Mouse (Mus musculus) liver, adult 2 months (tissue): ENCODE results near the gene Olfr62. TPM values are rescaled to one million over a fixed set of nuclear protein-coding genes. Genes with fewer than 3 reads are reported as not detected.

Source experiments
- DNase-seq: peaks from one replicate; pipeline ENCODE4 v3.0.0-alpha.2; 2011; ENCODE audit warnings: low read depth, low spot score; ENCODE audit errors: extremely low read depth
- H3K27ac ChIP-seq: fragments of 200-500 bp; replicated peaks from 2 replicates; pipeline ENCODE4 v1.5.1; 2012; ENCODE audit warnings: low read depth, mild to moderate bottlenecking, control low read depth, inconsistent platforms, low read length; ENCODE audit not compliant: insufficient read depth
- H3K27me3 ChIP-seq: fragments of 200-500 bp; 2 replicates; pipeline ENCODE4 v1.6.1; 2012; ENCODE audit warnings: mild to moderate bottlenecking, moderate library complexity, low read length, inconsistent platforms; ENCODE audit not compliant: control insufficient read depth, insufficient read depth
- H3K36me3 ChIP-seq: fragments of 200-500 bp; 2 replicates; pipeline ENCODE4 v1.6.1; 2012; ENCODE audit warnings: low read length, inconsistent platforms; ENCODE audit not compliant: control insufficient read depth, insufficient read depth
- H3K4me1 ChIP-seq: fragments of 200-500 bp; 2 replicates; pipeline ENCODE4 v1.6.1; 2011; ENCODE audit warnings: low read length; ENCODE audit not compliant: control insufficient read depth, insufficient read depth
- H3K4me3 ChIP-seq: fragments of 200-500 bp; 2 replicates; pipeline ENCODE4 v1.5.1; 2011; ENCODE audit warnings: low read depth, mild to moderate bottlenecking, control low read depth, low read length, moderate library complexity; ENCODE audit not compliant: insufficient read depth
- H3K79me2 ChIP-seq: fragments of 200-500 bp; 2 replicates; pipeline ENCODE4 v1.6.1; 2012; ENCODE audit warnings: inconsistent platforms, mild to moderate bottlenecking, low read length, moderate library complexity; ENCODE audit not compliant: control insufficient read depth, insufficient read depth
- H3K9ac ChIP-seq: fragments of 200-500 bp; 2 replicates; pipeline ENCODE4 v1.6.1; 2012; ENCODE audit warnings: low read depth, mild to moderate bottlenecking, control low read depth, inconsistent platforms, low read length
- CTCF ChIP-seq: fragments of 200-500 bp; IDR thresholded peaks from 2 replicates; pipeline ENCODE4 v1.5.1; 2011; ENCODE audit warnings: low read depth, low read length, control low read depth
- POLR2A ChIP-seq: fragments of 200-500 bp; IDR thresholded peaks from 2 replicates; pipeline ENCODE4 v1.6.1; 2011; ENCODE audit warnings: low read length, control low read depth; ENCODE audit not compliant: insufficient read depth; ENCODE audit errors: extremely low read depth
- WGBS: fragments of 180-500 bp; shearing (Covaris S2); methylation state at CpG from one replicate; pipeline ENCODE4 v1.1.7; 2018; 5-methylcytosine and 5-hydroxymethylcytosine counted together
- polyA plus RNA-seq: library from polyadenylated mRNA; depleted of rRNA; stranded (reverse); fragments of >200 nt; gene quantifications from 2 replicates; pipeline ENCODE4 v1.2.3, GENCODE M21; 2012; rRNA removed
- total RNA-seq: library from RNA; depleted of rRNA; stranded (reverse); fragments of >200 nt; gene quantifications from 2 replicates; pipeline ENCODE4 v1.2.3, GENCODE M21; 2014; rRNA removed

The Olfr62 gene
- total RNA-seq (not detected in 2 replicates), polyA plus RNA-seq (not detected in 2 replicates)

DNA sequence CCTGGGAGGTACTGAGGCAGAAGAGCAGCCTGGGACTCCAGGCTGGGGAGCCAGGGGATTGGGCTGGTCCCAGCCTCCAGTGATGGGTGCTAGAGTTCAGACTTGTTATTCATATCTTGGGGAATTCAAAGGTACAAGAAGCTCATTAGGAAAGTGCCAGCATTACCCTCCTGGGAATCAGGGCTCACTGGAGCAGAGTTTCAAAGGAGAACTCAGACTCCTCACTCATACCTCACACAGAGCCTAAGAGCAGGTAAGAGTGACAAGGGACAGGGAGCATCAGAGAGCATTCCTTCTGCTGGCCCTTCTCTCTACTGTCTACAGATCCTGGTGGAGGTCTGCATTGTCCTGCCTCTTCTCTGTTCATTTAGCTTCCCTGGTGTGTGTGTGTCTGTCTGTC lies at the start of gene Olfr62:
TSS of gene Olfr62 (plus strand) at position 301 of the 400 bp plus-strand sequence.
- Histone ChIP-seq H3K9ac (no peak within 1 kb of the TSS), H3K36me3 (no peaks in the 10 kb centered on the region), H3K4me3 (no peak within 1 kb of the TSS), H3K27me3 (peaks cover 3% of the 10 kb centered on the region; the same call in 1 of the 2 replicates), H3K27ac (no peak within 1 kb of the TSS), H3K4me1 (no peaks in the 10 kb centered on the region), H3K79me2 (no peaks in the 10 kb centered on the region)
- no peak for TF ChIP-seq CTCF
- TF ChIP-seq POLR2A = no peak
- no peak for DNase-seq

DNA sequence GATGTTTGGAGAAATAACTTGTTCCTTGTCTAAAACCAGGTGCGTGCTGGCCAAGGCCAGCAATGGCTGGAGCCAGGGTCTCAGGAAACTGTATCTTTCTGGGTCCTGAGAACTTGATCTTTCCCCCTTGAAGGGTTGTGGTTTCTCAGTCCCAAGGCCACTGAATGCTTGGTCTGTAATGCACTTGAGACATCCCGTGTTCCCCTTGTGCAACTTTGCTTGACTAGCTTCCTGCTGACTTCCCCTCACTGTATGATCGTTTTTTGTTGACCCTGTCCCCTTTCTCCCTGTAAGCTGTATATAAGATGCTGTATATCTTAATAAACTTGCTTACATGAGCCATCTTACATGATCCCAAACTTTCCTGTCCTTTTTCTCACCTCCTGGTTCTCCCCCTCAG lies 48.9 kb upstream of the Olfr62 start:
- Histone ChIP-seq H3K4me3 (no peak overlapping the region), H3K36me3 (no peaks in the 10 kb centered on the region), H3K9ac (no peak overlapping the region), H3K27ac (no peak overlapping the region), H3K79me2 (no peaks in the 10 kb centered on the region), H3K4me1 (no peaks in the 10 kb centered on the region), H3K27me3 (no peaks in the 10 kb centered on the region; the same call in 1 of the 2 replicates)
- WGBS = 59% methylated on average over 3 of the region's 3 CpGs
- no peak for DNase-seq
- TF ChIP-seq CTCF (no peak), POLR2A (no peak)

DNA sequence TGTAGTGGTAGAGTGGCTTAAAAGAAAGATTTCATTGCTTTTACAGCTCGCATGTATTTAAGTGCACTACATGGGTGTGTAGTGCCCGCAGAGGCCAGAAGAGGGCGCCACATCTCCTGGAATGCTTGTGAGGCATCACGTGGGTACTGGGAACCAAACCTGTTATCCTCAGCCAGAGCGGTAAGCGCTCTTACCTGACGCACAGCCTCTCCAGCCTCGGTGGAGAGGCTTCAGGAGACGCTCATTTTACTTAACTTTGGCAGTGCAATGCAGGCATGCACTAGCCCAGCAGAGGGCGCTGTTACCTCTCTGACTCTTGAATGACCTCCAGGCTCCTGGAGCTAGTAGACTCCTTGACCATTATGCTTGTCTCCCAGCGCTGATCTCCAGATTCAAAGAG lies 46.1 kb upstream of the Olfr62 start:
- H3K27me3 ChIP-seq = no peaks in the 10 kb centered on the region; the same call in 1 of the 2 replicates
- no peak for DNase-seq
- no peaks in the 10 kb centered on the region for H3K79me2 ChIP-seq
- H3K4me1 ChIP-seq = no peaks in the 10 kb centered on the region
- H3K4me3 ChIP-seq = no peak overlapping the region
- H3K36me3 ChIP-seq = no peaks in the 10 kb centered on the region
- H3K9ac ChIP-seq = no peak overlapping the region
- H3K27ac ChIP-seq = no peak overlapping the region
- 30% methylated on average over 11 of the region's 11 CpGs for WGBS
- TF ChIP-seq POLR2A (no peak), CTCF (peak; percentile 27)

DNA sequence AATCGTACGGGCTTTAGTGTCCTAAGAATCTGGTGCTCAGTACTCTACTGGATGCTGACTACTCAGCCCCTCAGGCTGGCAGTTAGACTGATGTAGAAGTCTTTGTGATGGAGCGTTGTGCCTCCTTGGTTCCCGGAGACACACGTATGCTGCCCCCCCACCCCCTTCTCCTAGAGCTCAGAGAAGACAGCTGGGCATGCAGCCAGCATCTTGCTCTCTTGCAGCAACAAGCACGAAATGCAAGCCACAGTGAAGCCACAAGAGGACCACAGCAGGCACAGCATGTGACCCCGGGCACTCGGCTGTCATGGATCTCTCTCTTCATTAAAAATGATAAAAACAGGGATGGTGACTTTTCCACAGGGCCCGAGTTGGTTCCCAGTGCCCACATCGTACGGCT lies 43.3 kb upstream of the Olfr62 start:
- no peaks in the 10 kb centered on the region for H3K79me2 ChIP-seq
- no peaks in the 10 kb centered on the region for H3K27me3 ChIP-seq
- H3K36me3 ChIP-seq = no peaks in the 10 kb centered on the region
- no peaks in the 10 kb centered on the region for H3K4me1 ChIP-seq
- H3K27ac ChIP-seq = no peak overlapping the region
- WGBS = 85% methylated on average over 11 of the region's 11 CpGs
- no peak overlapping the region for H3K9ac ChIP-seq
- DNase-seq = no peak
- TF ChIP-seq CTCF (no peak), POLR2A (no peak)
- H3K4me3 ChIP-seq = no peak overlapping the region

DNA sequence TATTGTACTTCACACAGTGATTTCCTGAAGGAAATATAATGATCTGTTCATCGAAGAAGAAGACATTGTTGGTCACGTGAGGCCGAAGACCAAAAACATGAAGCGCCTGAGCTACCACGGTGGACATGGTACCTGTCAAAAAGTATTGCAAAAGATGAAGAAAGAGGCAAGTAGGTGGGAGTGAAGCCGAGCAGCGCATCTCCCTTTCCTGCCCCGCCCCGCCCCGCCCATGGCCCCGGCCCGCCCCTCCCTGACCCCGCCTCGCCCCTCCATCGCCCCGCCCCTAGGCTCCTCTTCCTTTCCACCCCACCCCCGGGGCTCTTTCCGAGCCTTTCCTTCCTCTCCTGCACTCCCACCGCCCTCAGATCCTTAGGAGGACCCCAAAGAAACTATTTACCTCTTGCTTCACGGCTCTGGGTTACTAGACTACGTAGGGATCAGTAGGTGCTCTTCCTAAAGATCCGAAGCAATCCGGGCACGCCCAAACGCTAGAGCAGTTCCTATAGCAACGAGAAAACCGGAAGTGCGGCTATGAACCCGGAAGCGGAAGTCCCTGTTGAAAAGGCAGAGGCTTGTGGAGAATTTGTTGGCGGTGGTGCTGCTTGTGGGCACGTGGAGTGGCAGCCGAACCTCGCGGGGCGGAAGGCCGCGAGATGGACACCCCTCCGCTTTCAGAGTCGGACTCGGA lies 38.3 kb upstream of the Olfr62 start, which contains the start of the genes Cfap57 and Ebna1bp2:
TSS of gene Cfap57 (minus strand) at position 499 of the 688 bp plus-strand sequence.
TSS of gene Ebna1bp2 (plus strand) at position 521 of the 688 bp plus-strand sequence.
- 2% methylated on average over 35 of the region's 41 CpGs for WGBS
- Histone ChIP-seq H3K27ac (no peak within 1 kb of the TSS), H3K79me2 (peaks cover 4% of the 10 kb centered on the region; the same call in 1 of the 2 replicates), H3K4me3 (peak within 1 kb of the TSS; percentile 87), H3K9ac (peak within 1 kb of the TSS; percentile 76), H3K4me1 (peaks cover 4% of the 10 kb centered on the region; the same call in 1 of the 2 replicates), H3K36me3 (peaks cover 14% of the 10 kb centered on the region; the same call in 1 of the 2 replicates), H3K27me3 (no peaks in the 10 kb centered on the region)
- TF ChIP-seq CTCF = no peak
- TF ChIP-seq POLR2A = 0 out of 2 replicates have a peak, but pooled peaks have one; percentile 21
- peak; percentile 88 for DNase-seq

DNA sequence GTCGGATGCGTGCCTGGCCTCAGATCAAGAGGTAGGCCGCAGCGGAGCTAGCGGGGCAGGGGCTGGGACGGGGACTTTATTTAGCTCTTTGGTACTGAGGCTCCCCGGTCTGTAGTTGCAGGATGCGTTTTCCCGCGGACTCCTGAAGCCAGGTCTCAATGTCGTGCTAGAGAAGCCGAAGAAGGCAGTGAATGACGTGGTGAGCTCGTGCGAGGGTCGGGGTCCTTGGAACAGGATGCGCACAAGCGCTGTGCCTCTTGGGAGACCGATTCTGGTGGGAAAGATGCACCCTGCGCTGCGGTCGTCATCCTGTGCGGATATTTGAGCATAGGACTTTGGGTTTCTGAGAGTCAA lies 37.8 kb upstream of the Olfr62 start:
- under 1% methylated on average over 23 of the region's 23 CpGs for WGBS
- peak overlapping the region; percentile 76 for H3K9ac ChIP-seq
- no peak overlapping the region for H3K27ac ChIP-seq
- no peaks in the 10 kb centered on the region for H3K27me3 ChIP-seq
- DNase-seq = no peak
- peaks cover 4% of the 10 kb centered on the region; the same call in 1 of the 2 replicates for H3K79me2 ChIP-seq
- H3K4me1 ChIP-seq = peaks cover 4% of the 10 kb centered on the region; the same call in 1 of the 2 replicates
- TF ChIP-seq POLR2A = no peak
- no peak for TF ChIP-seq CTCF
- peaks cover 17% of the 10 kb centered on the region; the same call in 1 of the 2 replicates for H3K36me3 ChIP-seq
- peak overlapping the region; percentile 87 for H3K4me3 ChIP-seq
